Mouse (Mus musculus): Measurements from ENCODE around the gene Traf5.

The Traf5 gene

DNA sequence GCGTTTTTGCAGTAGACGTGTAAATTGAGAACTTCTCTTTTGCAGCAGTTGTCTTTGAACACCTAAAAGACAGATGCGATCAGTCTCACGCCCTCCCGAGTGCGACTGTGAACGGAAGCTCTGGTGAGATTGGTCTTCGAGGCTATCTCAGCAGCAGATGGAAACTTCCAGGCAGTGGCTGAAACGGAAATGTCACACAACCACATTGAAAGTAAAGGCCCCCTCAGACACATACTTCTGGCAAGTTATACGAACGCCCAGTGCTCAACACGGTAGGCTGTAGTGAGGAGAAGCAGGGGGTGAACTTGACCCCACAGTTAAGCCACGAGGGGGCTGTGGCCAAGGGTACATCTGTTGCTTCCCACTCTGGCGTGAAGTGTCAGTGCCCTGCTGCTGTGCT, 29.7 kb downstream of the Traf5 start:
- no peak for DNase-seq (ENCODE audit: low spot score)

DNA sequence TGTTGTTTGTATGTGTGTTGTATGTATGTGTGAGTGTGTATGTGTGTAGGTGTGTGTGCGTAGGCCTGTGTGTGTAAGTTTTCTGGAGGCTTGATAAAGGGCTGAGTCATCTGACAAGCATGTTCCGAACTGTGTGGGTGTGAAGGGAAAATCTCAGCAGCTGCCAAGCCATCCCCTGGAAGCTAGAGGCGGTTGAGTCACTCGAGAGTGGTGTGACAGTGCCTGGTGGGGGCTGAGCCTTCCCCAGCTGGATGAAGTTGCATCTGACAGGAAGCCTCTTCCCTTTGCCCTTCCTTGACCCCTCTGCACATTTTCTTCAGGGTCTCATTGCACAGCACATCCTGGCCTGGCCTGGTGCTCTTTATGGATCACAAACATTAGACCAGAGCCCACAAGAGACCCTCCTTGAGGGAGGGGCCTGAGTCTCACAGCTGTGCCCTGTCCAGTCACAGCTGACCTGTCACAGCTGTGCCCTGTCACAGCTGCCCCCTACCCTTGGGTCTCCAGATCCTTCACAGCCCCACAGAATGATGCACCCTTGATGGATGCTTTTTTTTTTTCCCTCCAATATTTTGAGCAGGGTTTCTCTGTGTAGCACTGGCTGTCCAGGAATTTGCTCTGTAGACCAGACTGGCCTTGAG, 30.6 kb downstream of the Traf5 start:
- DNase-seq (ENCODE audit: low spot score), result peak; percentile 66

DNA sequence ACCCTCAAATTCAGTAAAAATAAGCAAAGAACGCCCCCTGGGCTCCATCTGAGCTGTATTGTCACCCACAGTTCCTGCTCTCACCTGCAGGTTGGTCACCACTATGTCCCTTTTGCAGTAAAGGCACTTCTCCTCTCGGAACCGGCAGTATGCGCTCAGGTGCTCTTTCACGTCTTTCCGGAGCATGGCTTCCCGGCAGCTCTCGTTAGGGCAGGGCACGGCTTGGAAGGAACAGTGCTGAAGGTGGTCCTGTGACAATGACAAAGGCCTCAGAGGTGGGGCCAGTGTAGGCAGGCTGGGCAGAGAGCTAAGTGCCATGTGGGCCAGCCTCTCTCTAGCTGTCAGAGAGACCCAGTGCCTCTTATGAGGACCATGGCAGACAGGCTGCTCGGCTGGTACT, 33.4 kb downstream of the Traf5 start:
- DNase-seq (ENCODE audit: low spot score), result no peak

DNA sequence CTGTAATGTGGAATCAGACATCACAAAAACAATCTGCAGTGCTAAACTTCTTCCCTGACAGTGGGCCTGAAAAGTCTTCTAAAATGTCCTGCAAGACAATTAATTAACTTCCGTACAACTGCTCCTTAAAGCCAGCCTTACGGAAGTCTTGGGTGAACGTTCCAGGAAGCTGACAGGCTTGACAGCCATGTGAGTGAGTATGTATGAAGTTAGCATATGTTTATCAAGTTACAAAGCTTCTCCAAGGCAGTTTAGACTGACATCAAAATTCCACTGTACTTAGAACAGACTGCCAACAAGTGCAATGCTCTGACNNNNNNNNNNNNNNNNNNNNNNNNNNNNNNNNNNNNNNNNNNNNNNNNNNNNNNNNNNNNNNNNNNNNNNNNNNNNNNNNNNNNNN, 38.6 kb downstream of the Traf5 start:
- DNase-seq (ENCODE audit: low spot score), result no peak

DNA sequence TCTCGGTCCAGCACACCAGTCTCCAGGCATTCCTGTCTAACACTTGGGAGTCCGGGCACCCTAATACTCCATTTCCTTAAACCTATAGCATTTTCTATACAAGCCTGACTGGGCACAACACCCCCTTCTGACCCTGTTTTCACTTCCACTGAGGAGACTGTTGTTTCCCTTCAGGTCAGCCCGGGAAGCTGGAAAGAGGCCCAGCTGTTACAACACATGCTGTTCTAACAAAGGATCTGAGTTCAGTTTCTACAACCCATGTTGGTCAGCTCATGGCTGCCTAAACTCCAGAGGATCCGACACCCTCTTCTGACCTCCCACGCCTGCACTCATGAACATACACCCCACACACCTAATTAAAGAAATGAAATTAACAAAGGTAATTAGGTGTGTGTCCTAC, 39.4 kb downstream of the Traf5 start:
- no peak for DNase-seq (ENCODE audit: low spot score)

DNA sequence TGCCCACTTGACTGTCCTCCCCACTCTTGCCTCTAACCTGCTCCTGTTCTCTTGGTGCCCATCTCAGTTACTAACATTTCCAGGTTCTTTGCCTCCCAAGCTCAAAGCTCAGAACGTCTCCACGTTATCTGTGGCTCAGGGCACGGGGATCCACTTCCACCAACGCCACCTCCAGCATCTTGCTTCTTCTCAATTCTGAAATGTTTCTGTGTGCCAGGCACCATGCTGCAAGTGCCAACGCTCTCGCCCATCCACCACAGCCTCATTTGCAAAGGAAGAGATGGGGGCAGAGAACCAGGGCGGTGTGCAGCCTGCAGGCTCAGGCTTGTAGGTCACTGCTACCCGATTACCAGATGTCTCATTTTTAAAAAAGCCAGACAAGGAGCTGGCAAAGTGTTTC, 39.9 kb downstream of the Traf5 start:
- no peak for DNase-seq (ENCODE audit: low spot score)

DNA sequence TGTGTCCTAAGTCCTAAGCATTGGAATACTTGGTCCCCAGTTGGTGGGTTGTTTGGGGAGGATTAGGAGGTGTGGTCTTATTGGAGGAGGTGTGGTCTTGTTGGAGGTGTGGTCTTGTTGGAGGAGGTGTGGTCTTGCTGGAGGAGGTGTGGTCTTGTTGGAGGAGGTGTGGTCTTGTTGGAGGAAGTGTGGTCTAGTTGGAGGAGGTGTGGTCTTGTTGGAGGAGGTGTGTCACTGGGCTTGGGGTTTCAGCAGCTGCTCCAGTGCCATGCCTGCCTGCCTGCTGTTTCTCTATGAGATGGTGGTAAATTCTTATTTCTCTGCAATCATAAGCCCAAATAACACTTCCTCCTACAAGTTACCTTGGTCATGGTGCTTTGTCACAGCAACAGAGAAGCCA, 93.3 kb downstream of the Traf5 start:
- no peak for DNase-seq (ENCODE audit: low spot score)

DNA sequence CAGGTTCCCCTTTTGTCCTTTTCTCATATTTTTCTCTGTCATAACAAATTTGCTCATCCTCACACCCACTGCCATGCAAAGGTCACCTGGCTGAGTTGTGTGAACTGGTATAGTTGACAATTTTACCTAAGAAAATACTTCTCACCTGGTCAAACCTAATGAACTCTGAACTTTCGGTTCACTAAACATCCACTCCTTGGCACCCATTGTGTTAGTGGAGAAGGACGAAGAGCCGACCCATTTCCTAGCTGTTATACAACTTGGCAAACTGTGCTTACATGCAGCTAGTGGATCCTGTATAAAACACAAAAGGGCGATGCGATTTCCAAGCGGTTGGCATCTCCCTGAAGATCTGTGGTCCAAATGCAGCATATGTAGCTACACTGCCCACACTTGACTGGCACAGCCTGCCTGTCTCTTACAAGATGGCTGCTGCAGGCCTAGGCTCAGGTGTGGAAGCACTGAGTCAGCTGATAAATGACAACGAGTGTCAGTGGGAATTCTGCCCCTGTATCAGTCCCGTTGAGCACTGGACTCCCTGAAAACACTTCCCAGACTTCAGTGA, 95.7 kb downstream of the Traf5 start:
- DNase-seq (ENCODE audit: low spot score), result no peak

DNA sequence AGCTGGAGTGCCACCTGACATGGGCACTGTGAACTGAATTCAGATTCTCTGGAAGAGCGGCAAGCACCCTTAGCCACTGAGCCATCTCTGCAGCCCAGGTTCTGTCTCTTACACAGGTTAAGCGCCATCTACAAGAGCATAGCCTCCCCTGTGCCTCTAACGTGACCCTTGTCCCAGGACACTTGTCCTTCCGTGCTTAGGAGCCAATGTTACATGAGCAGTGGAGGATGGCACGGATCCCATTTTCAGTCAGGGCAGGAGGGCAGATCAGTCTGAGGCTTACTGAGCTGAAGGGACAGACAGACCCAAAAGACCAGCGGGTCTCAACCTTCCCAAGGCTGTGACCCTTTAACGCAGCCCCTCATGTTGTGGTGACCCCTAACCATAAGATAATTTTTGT, 96.4 kb downstream of the Traf5 start:
- no peak for DNase-seq (ENCODE audit: low spot score)

DNA sequence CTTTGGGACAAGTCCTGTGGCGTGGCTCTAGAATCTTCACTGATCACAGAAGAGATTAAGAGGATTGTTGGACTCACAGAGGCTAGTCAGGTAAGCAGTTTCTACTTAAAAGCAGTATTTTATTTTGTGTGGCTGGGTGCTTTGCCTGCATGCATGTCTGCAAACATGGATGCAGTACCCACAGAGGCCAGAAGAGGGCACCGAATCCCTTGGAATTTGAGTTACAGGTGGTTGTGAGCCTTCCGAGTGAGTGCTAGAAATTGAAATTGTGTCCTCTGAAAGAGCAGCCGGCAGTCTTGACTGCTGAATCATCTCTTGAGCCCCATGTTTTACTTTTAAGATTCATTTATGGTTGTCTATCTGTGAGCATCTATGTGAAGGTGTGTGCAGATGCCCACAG, 96.9 kb downstream of the Traf5 start:
- DNase-seq (ENCODE audit: low spot score), result peak; percentile 59

DNA sequence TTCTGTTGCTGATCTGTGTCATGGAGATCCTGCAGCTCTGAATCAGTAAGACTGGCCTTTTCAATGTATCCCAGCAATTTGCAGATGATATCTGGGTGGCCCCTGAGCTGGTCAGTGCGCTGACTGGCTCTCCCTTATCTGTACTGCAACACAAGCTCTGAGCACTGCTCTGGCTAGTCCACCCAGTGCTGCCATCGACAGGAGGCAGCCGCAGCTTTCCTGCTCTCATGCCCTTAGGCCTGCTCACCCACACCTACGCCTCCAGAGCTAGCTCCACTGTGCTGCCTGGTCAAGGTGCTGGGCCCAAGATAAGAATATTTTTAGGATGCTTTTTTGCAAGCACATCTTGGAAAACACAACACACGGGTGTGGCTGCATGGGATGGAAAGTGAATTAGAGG, 97.9 kb downstream of the Traf5 start:
- no peak for DNase-seq (ENCODE audit: low spot score)

DNA sequence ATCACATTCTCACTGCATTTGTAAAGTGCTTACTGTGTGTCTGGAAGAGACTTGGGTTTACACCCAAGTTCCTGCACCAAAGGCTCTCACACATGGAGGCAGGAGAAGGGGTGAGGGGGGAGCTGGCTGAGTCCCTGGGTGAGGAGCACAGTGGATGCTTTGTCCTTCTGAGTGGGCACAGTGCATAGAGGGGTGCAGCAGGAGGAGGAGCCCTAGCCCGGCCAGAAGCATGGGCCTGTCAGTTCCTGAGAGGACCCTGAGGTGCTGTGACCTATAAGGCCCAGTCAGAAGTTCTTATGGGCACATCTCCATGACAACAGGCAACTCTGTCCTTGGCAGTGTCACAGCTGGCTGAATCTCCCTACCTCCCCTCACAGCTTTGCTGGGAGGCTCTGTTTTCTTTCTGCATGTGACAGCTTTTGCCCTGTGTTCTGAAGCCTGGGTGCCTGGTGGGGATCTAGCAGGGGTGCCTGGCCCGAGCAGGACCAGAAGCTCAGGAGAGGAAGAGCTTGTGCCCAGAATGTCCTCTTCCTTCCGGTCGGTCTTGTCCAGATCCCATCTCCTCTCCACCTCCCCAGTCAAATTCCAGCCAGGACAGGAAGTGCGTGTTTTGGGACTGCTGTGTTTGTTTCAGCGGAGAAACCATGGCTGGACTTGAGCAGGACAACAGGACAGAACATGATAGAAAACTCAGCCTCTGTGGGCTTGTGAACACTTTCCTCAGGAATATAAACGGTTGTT, 100.1 kb downstream of the Traf5 start:
- DNase-seq (ENCODE audit: low spot score), result peak; percentile 52

DNA sequence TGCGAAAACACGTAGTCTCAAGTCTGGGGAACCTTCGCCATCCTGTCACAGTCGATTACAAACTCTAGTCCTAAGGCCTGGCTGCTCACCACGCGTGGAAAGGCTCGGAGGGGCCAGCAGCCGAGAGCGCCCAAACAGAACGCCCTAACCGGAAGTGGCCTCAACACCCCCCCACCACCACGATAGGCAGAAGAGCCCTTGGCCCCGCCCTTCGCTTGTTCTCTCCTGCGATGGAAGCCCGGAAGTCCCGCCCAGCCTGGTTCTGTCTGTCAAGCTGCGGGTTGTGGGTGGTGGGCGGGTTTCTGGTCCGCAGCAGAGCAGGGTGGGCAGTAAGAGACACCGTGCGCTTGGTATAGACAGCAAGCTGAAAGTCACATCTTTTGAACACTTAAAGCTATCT, 102.4 kb downstream of the Traf5 start:
- peak; percentile 97 for DNase-seq (ENCODE audit: low spot score)

DNA sequence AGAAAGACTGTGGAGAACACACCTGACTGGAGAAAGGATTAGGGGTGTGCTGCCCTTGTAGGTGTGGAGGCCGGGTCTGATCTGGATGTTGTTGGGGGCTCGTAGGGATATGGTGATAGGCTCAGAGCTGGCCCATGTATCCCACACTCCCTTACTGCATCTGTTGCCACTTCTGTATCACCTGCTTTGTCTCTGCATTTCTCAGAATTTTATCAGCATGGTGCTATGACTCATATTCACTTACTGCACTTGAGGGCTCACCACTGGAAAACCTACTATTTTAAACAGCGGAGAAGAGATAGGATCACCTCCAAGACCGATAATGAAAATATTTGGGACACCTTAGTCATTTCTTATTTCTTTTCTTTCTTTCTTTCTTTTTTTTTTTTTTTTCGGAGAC, 103.3 kb downstream of the Traf5 start:
- no peak for DNase-seq (ENCODE audit: low spot score)

DNA sequence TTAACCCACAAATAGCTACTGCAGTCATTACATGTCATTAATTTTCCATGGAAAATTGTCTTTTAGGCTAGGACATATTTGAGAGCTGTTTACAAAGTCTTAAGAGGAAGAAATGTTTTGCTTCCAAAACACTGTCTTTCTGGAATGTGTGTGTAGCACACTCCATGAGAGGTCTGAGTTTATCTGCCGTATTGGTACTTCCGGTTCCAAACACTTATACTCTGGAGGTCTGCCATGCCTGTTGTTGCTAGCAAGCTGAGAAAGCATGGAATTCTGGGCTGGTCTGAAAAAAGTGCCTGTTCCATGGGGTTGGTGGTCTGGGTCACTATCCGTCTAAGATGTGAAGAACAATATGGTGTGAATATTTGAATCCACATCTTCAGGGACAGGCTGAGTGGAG, 103.7 kb downstream of the Traf5 start:
- DNase-seq (ENCODE audit: low spot score), result no peak

DNA sequence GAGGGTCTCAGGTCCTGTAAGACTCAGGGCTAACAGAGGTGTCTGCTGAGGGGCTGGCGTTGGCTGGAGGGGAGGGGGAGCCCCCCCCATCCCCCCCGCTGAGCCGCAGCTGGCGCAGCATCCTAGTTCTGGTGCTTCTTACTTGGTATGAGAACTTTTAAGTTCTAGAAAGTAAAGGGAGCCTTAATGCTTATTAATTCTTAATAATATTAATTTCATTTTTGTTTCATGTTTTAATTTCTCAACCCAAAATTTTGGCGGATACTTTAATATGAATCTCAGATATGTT, 104.9 kb downstream of the Traf5 start:
- no peak for DNase-seq (ENCODE audit: low spot score)

DNA sequence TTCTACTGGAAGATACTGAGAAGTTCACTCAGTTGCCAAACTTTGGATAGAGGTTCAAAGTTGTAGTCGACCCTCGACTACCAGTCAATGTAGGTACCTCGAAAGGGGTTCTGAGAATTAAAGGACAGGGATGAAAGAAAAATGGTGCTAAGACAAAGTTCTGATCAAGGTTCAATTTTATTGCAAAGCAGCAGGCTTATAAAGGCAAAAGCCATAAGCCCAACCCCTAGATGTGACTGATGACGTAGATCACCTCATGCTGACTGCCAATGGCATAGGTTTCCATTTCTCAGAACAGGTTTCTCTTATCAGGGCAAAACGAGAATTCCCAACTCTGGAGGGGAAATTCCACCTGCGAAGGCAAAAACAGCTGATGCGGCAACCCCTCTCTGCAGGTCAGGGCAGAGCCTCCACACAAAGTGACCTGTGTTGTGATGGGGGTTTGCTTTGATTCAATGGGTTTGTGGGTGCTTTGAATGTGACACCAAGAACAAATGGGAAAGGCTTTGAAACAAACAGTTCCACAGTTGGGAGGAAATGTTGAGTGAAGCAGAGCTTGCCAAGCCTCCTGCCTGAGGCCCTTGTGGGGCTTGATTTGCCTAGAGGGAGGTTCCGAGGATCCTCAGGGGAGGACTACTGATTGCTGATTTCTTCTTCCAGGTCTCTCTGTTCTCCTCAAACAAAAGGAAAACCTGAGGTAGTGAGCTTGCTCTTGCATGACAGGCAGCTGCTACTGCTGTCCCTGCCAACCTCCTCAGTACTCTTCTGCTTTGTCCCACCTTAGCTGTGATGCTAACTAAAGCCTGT, 105.5 kb downstream of the Traf5 start:
- DNase-seq (ENCODE audit: low spot score), result no peak

DNA sequence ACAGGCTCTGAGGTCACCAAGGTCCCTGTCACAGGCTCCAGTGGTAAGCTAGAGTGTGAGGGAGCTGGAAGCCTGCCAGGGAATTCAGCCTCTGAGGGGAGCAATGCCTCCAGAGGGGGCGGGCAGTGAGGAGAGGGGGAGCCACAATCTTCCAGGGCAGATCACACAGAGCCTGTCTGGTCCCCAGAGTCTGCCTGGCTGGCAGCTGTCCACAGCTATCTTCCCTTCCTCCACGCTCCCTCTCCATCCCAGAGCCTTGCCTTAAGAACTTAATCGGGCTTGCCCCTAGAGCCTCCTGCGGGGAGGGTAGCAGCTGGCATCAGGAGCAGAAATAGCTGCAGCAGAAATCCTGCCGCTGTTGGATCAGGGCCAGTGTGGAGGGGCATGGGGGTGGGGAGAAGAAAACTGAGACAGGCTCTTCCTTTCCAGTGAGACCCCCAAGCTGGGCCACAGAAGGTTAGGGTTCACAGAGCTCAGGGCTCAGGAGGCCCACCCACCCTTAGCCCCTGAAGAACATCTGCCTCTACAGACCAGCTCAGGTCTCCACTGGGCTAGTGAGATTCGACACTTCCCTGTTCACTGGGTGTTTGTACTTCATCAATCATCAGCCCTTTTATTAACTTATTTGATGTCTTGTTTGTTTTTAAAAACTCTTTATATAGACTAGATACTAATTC, 110.8 kb downstream of the Traf5 start:
- no peak for DNase-seq (ENCODE audit: low spot score)

DNA sequence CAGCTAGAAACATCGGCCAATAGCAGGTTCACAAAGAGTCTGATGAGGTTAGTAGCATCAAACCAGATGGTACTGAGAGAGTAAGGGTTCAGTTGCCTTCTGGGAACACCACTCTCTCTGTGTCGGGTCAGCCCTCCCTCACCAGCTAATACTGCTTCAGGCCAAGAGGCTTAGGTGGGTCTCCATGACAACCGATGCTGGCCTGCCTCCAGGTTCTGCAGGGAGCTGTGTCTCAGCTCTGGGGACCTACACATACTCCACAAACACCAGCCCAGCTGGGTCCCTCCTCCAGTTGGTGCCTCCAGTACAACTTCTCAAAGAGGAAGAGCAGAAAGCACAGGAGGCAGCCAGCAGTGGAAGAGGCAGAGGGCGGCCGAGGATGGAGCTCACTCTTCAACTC, 115.2 kb downstream of the Traf5 start, which contains the start of gene Rd3:
Rd3 (plus strand) TSS at position 184 of the 400 bp plus-strand sequence.
- DNase-seq (ENCODE audit: low spot score), result no peak

DNA sequence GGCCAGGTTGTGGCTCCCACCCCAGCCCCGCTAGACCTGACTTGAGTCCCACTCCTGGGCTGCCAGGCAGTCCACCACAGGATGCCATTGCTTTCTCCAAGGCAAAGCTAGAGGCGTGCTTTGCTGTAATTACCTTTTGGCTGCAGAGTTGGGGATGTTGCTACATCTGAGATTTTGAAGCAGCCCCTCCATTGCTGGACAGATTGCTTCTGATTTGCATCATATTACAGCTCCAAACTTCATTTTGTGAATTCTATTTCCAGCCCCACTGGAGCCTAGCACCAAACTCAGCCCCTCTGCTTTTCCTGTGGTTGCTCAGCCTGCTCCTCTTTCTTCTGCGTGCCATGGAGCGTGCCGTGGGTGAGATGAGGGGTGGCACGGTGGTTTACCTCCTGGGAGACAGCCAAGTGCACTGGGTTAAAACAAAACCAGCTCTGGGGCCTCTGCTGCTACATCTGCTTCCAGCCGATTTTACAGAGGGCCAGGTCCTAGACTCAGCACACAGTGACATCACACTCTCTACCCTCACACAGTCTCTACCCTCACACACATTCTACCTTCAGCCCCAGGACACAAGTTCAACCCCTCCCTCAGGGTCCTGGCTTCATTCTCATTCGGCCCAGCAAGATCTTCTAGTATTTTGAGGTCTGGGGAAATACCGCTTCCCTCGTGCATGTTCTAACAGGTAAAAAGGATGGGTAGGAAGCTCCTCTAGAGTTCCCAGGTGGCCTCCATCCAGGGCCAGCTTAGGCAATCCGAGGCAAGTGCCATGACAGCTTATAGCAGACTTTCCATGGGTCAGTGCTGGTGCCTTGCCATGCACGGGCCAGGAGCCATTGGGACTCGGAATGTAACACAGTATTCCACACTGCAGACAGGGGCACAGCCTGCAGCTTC, 117.6 kb downstream of the Traf5 start:
- no peak for DNase-seq (ENCODE audit: low spot score)

DNA sequence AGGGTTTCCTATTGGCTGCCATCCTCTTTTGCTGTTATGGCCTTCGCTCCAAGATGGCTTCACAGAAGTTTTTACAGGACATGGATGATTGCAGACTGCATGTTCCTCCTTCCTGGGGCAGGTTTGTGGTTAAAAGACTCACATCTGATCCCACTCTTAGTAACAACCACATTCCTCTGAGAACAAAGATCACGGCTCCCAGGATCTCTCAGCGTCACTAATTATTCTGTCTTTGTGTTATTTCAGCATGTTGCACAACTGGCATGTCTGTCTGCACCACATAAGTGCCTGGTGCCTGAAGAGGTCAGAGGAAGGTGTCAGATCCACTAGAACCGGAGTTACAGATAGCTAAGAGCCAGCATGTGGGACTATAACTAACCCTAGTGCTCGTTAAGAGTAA, 122.4 kb downstream of the Traf5 start:
- no peak for DNase-seq (ENCODE audit: low spot score)
